Mouse (Mus musculus): ENCODE data around the gene Mpp1. TPM values are rescaled to one million over a fixed set of nuclear protein-coding genes. Genes with fewer than 3 reads are reported as not detected.

The Mpp1 gene
- 50.9 to 56.6 TPM (median 53.0 TPM) in 4 replicates for total RNA-seq (2023)

DNA sequence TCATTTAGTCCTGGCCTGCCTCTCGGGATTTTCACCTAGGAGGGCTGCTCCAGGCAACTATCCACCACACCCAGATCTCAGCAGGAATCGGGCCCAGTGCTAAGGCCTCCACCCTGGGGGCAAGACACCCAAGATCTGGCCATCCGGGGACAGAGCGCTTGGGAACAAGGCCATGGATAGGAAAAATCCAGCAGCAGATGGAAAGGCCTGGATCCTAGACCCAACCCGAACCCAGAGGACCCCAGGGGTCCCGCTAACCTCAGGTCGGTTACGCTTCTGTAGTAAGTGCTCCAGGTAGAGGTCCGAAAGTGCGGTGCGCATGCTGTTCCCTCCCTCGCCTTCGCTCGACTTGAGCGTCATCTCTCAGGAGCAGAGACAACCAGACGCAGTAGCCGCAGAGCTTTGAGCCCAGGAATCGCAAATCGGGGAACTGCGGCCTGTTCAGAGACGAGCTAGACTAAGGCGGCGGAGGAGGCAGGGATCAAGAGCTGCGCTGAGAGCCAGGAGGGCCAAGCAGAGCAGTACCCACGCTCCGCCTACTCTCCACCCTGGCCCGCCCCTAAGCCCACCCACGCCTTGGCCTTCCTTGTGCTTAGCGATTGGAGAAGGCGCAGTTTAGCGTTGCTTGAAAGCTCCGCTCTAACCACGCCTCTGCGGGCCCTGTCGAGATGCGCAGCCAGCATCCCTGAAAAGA lies at the start of gene Mpp1:
Gene Mpp1 (minus strand): TSS at position 550 of the 694 bp plus-strand sequence.

DNA sequence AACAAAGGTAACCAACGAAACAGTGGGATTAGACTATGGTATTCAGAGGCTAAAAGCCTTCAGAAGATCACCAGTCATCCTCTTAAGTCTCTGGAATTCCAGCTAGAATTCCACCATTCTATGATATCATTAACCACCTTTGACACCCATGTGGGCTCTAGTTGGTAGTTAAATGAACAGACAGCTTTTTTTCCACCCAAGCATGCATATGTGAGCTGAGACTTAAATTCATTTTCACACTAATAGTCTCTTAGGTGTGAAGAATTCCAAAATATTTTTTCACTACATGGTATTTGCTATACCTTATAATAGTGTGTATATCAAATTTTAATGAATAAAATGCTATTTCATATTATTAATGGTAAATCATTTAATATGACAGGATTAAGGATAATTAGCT lies 32.9 kb upstream of the Mpp1 start, which contains the start of gene Smim9:
Gene Smim9 (minus strand): TSS at position 101 of the 400 bp plus-strand sequence.

DNA sequence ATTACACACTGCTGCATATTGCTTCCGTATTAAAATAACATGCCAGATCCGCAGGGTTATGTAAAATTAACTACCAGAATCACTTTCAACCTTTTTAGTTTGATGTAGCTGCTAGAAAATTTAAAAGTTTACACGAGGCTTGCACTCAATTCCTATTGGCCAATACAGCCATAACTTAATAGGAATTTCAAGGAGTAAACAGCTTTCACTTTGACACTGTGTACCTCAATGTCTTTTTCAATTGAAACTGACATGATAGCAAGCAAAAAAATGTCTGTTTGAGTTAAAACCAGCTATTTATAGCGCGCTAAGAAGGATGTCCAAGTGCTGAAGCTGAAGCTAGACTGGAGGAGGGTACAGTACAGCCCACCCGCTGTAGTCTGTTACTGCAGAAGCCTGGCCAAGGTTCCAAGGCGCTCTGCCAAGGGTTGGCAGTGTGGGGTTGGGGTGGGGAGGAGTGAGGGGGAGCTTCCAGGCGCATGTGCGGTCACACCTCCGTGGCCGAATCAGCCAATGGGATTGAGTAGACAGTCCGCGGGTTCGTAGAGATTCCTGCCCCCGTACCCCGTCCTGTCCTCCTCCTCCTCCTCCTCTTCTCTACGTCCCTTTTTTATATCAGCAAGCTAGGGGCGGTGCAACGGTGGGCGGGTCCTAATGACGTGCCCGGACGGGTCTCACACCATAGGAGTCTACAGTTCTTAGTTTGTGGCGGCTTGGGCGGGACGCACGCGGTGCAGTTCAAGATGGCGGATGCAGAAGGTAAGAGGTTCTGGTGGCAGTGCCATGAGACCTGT lies 35.2 kb downstream of the Mpp1 start, which contains the start of gene Dkc1:
Gene Dkc1 (plus strand): TSS at position 486 of the 794 bp plus-strand sequence.

DNA sequence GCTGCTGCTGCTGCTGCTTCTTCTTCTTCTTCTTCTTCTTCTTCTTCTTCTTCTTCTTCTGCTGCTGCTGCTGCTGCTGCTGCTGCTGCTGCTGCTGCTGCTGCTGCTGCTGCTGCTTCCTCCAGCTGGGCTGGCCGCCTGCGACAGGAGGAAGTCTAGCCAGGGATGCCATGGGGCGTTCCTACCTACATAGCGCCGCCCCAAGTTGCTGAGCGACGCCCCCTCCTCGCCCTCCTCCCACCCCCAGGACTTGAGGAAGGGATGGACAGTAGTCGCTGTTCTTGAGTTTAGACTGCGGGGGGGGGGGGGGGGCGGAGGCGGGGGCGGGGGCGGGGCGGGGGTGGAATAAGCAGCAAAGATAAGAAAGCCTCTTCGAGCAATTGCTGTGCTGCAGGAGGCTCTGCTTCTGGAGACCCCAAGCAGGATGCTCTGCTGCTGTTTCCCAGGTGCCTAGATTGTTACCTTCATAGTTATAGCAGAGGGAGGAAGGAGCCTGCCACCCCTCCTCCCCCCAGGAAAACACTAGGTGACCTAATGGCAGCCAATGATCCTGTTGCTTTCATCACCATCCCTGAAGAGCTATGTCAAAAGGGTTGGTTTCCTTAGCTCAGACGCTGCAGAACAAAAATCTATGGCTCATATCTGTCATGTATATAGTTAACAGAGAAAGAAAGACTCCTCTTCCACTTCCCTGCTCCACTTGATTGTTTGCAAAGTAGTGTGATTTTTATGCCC lies 45.9 kb downstream of the Mpp1 start, which contains the start of gene Gab3:
Gene Gab3 (minus strand): TSS at position 685 of the 735 bp plus-strand sequence.

Other genes with a start within 250 kb of the Mpp1 start
- gene Gab3, start 45.6 kb downstream of the Mpp1 start, total RNA-seq (2023): 10.2 to 13.9 TPM (median 11.8 TPM) in 4 replicates
- gene Dkc1, start 35.2 kb downstream of the Mpp1 start, total RNA-seq (2023): 63.8 to 78.5 TPM (median 69.8 TPM) in 4 replicates
- not detected in 4 replicates for gene Smim9, start 32.8 kb upstream of the Mpp1 start, total RNA-seq (2023)